Mouse (Mus musculus): ENCODE data around the gene Vim. TPM values are rescaled to one million over a fixed set of nuclear protein-coding genes. Genes with fewer than 3 reads are reported as not detected.

Vim gene
- polyA plus RNA-seq, 1 experiment from 2014 or later = 952 TPM

DNA sequence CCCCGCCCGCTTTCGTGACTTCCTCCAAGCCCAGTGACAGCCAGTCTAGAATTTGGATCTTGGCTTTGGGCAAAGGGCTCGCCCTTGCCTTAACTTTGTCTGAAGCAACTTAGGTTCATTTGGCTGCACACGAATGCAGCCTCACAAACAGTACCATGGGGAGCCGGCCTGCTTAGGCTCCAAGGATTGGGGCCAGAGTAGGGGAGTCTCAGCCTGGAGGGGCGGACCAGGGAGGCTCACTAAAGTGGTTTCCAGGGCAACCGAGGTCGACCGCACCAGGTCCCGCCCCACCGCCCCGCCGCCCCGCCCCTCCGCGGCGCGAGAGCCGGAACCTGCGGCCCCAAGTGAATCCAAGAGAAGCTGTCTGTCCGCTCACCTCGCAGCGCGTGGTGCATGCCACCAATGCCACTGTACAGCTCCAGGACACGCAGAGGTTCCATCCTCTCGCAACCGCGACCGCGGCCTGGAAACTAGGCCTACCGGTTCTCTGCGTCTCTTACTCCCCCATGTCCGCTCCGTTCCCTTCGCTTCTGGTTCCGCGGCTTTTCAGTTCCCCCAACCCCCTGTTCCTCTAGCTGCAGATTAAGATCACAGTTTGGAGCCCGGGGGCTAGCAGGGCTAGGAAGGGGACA, 29.4 kb upstream of the Vim start, which contains the start of gene Trdmt1:
TSS of gene Trdmt1 (minus strand) at position 476 of the 632 bp plus-strand sequence.
- 2% methylated on average over 36 of the region's 39 CpGs for WGBS
- Histone ChIP-seq H3K4me2 (peak within 1 kb of the TSS; percentile 66), H3K36me3 (no peaks in the 10 kb centered on the region), H3K9ac (peak within 1 kb of the TSS; percentile 86), H3K4me3 (peak within 1 kb of the TSS; percentile 67), H3K27ac (replicated peaks) (peak within 1 kb of the TSS; percentile 93), H3K9me3 (no peaks in the 10 kb centered on the region), H3K4me1 (replicated peaks) (peaks cover 16% of the 10 kb centered on the region), H3K27me3 (no peaks in the 10 kb centered on the region)
- peak; percentile 99 for ATAC-seq (ENCODE audit: low read depth)

DNA sequence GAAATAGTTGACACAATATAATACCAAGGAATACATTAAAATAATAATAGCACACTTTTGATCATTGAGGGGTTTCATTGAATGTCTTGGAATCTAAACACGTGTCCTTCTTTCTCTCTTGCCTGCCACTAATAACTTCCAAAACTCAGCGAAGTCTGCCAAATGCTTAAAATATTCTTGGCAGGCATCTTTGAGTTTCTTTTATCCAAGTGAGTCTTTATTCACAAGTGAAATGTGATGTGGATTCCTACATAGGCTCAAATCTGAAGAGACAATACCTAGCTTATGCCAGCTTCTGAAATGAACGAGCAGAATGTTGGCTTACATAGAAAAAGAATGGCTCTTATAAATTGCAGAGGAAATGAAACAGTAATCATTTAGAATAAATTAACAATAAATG, 25.0 kb upstream of the Vim start:
- no peak overlapping the region for H3K4me3 ChIP-seq
- no peaks in the 10 kb centered on the region for H3K36me3 ChIP-seq
- H3K4me2 ChIP-seq = no peak overlapping the region
- no peaks in the 10 kb centered on the region for H3K9me3 ChIP-seq
- H3K27ac ChIP-seq (replicated peaks) = no peak overlapping the region
- no peak overlapping the region for H3K9ac ChIP-seq
- no peak for ATAC-seq (ENCODE audit: low read depth)
- peaks cover 14% of the 10 kb centered on the region for H3K4me1 ChIP-seq (replicated peaks)
- no peaks in the 10 kb centered on the region for H3K27me3 ChIP-seq
- 78% methylated on average over 3 of the region's 3 CpGs for WGBS

DNA sequence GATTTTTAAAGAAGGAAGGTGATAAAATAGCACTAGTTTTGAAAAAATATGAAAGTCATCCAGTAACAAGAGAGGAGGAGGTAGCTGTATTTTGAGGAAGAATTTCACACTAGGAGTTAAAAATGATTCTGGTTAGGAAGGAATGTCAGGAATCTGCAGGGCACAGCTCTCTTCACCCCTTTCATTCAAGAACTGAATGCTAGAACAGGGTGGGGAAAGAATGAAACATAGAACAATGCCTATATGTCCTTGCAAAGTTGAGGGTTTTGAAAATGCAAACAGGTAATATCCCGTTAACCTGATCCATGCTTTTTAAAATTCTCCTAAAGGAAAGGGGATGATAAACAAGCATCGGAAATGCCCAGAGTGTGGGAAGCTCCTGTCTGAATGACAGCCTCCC, 19.8 kb upstream of the Vim start:
- H3K4me2 ChIP-seq = no peak overlapping the region
- no peak overlapping the region for H3K4me3 ChIP-seq
- H3K9me3 ChIP-seq = no peaks in the 10 kb centered on the region
- no peak overlapping the region for H3K27ac ChIP-seq (replicated peaks)
- no peak for ATAC-seq (ENCODE audit: low read depth)
- H3K27me3 ChIP-seq = no peaks in the 10 kb centered on the region
- no peak overlapping the region for H3K9ac ChIP-seq
- WGBS = 77% methylated on average over 2 of the region's 2 CpGs
- no peaks in the 10 kb centered on the region for H3K36me3 ChIP-seq
- 0 out of 2 replicates have a peak, but pooled peaks cover 5% of the 10 kb centered on the region for H3K4me1 ChIP-seq (replicated peaks)

DNA sequence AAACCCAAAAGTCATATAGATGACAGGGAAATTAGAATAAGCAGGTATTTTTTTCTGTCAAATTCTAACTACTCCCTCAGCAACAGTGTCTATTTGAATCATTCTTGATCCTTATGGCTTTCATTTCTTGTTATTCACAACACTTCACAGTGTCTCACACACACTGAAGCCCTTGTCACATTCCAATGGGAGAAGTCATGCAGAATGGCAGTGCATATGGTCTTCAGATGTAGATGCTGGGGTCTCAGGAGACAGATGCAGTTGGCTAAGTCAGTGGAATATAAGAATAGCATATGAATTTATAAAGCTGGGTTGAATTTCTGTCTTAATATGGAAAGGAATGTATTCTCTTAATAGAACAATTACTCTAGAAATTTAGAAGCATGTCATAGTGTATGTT, 17.5 kb upstream of the Vim start:
- ATAC-seq (ENCODE audit: low read depth) = no peak
- Histone ChIP-seq H3K4me1 (replicated peaks) (0 out of 2 replicates have a peak, but pooled peaks cover 5% of the 10 kb centered on the region), H3K9ac (no peak overlapping the region)

DNA sequence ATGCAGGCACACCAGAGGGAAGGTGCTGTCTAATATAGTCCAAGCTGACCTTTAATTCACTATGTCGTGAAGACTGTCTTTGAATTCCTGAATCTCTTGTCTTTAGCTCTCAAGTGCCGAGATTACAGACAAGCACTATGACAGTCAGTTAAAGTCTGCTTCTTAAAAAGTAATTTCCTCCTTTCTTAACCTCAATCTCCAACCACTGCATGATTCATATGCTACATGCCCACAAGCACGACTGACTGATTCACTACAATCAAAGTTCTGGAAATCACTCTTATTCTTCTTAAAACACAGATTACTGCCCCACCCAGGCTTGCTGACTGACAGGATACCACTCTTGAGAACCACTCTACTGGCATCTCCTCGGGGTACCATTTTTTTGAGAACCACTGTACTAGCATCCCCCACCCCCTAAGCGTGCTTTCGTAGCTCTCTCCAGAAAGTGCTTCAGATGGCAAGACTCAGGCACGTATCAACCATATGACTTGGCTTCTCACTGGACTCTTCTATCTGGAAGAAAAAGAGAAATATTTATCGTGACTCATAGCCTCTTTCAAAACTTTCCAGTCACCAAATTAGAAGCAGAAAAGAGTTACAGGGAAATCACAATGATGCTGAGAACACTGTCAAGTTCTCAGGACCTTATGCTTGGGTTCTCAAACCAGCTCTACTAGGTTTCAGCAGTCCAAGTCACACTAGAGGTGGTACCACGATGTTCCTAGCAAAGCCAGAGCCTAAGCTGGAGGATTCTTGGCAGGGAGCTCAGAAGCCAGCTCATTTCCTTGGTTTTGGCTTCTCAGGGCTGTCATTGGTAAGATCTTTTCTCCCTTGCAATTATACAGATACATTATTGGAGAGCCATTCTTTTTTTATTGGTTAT, 16.3 kb upstream of the Vim start:
- no peak for ATAC-seq (ENCODE audit: low read depth)
- no peaks in the 10 kb centered on the region for H3K27me3 ChIP-seq
- H3K9me3 ChIP-seq = no peaks in the 10 kb centered on the region
- H3K36me3 ChIP-seq = no peaks in the 10 kb centered on the region
- no peak overlapping the region for H3K27ac ChIP-seq (replicated peaks)
- H3K4me1 ChIP-seq (replicated peaks) = 0 out of 2 replicates have a peak, but pooled peaks cover 5% of the 10 kb centered on the region
- no peak overlapping the region for H3K4me2 ChIP-seq
- WGBS = 86% methylated on average over 9 of the region's 9 CpGs
- H3K9ac ChIP-seq = no peak overlapping the region
- no peak overlapping the region for H3K4me3 ChIP-seq

More for the DNA sequence above, 17.5 kb upstream of the Vim start:
- H3K4me3 ChIP-seq = no peak overlapping the region
- no peaks in the 10 kb centered on the region for H3K9me3 ChIP-seq
- no peaks in the 10 kb centered on the region for H3K36me3 ChIP-seq
- no peak overlapping the region for H3K4me2 ChIP-seq
- H3K27ac ChIP-seq (replicated peaks) = no peak overlapping the region
- no peaks in the 10 kb centered on the region for H3K27me3 ChIP-seq

DNA sequence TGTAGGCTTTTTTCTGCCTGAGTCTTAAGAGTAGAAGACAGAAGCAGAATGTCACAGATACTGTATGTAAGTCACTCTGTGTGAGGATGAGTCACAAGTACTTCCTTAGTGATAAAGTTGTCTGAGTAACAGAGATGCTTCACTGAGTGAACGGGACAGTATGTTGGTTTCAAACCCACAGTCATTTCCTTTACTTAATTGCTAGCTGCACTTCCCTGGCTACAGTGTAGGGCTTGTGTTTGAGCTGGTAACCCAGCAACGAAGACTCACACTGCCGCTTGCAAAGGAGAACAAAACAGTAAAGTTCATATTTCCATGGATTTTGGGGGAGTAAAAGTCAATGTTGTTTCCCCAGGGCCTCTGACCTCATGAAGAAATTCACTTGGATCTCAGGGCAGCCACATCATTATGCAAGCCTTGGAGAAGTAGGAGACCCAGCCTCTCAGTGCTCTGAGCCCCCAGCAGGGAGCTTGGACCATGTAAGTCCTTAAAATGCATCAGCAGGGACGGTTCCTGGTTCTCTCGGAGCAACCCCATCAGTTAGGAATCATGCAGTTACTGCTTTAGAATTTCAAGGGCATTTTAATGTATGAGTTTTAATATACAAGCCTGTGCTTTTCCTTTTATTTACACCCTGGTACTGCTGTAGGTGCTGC, 15.0 kb upstream of the Vim start:
- Histone ChIP-seq H3K27me3 (no peaks in the 10 kb centered on the region), H3K4me2 (no peak overlapping the region), H3K4me3 (no peak overlapping the region), H3K9me3 (no peaks in the 10 kb centered on the region), H3K36me3 (no peaks in the 10 kb centered on the region), H3K27ac (replicated peaks) (no peak overlapping the region), H3K4me1 (replicated peaks) (0 out of 2 replicates have a peak, but pooled peaks cover 5% of the 10 kb centered on the region), H3K9ac (no peak overlapping the region)
- 38% methylated on average over 5 of the region's 5 CpGs for WGBS
- no peak for ATAC-seq (ENCODE audit: low read depth)

DNA sequence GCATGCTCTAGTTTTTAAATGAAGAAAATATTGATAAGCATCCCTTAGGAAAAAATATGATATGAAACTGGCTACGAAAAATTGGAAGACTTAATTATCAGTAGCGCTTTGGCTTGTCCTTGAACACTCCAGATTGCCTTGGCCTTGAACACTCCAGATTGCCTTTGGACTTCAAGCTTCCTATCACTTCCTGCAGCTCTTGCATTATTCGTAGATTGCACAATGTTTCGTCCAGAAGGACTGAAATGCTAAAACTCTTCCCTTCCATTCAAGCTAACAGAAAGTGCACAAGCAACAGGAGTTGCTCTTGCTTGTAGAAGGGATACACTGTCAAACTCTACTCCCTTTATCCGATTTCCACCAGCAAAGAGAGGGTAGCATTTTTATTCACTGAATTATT, 14.4 kb upstream of the Vim start:
- ATAC-seq (ENCODE audit: low read depth) = no peak
- 0 out of 2 replicates have a peak, but pooled peaks cover 5% of the 10 kb centered on the region for H3K4me1 ChIP-seq (replicated peaks)

DNA sequence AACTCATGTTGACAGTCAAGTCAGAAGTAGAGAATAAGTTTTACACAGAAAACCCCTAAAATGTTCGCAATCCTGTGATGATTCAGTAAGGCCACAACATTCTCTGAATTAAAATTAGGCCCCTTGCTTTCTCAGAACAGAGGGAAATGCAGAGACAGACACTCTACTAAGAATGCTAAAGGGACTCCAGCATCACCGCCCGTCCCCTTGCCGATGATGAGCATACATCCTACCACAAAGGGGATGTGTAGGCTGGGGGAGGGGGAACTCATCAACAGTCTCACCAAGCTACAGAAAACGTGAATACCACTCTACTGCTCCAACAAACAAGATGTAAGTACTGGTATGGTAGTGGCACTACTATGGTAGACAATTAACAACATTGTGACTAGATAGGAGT, 14.0 kb upstream of the Vim start:
- H3K9me3 ChIP-seq = no peaks in the 10 kb centered on the region
- 0 out of 2 replicates have a peak, but pooled peaks cover 5% of the 10 kb centered on the region for H3K4me1 ChIP-seq (replicated peaks)
- no peaks in the 10 kb centered on the region for H3K36me3 ChIP-seq
- no peaks in the 10 kb centered on the region for H3K27me3 ChIP-seq
- no peak overlapping the region for H3K27ac ChIP-seq (replicated peaks)
- no peak for ATAC-seq (ENCODE audit: low read depth)
- WGBS = 73% methylated on average over 5 of the region's 5 CpGs
- no peak overlapping the region for H3K4me3 ChIP-seq
- H3K4me2 ChIP-seq = no peak overlapping the region
- no peak overlapping the region for H3K9ac ChIP-seq

More for the DNA sequence above, 14.4 kb upstream of the Vim start:
- no peak overlapping the region for H3K4me2 ChIP-seq
- H3K36me3 ChIP-seq = no peaks in the 10 kb centered on the region
- no peak overlapping the region for H3K9ac ChIP-seq
- H3K9me3 ChIP-seq = no peaks in the 10 kb centered on the region
- H3K27ac ChIP-seq (replicated peaks) = no peak overlapping the region
- WGBS = 90% methylated on average over 5 of the region's 5 CpGs
- H3K4me3 ChIP-seq = no peak overlapping the region
- H3K27me3 ChIP-seq = no peaks in the 10 kb centered on the region

DNA sequence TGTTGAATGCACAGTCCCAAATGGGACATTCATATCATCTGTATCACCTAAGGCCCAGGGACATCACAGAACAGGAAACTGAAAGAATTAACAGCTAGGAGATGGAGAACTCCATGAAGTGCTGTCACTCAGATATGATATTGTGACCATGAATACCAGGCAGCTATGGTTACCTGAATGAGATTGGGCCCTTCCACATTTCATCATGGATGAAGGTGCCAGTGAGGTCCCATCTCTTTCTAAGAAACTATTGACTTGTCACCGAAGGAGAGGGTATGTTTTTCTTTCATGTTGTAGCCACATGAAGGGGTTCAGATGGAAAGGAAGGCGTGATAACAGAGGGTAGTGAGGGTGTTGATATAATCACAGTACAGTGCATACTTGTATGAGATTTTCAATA, 13.3 kb upstream of the Vim start:
- Histone ChIP-seq H3K4me1 (replicated peaks) (0 out of 2 replicates have a peak, but pooled peaks cover 5% of the 10 kb centered on the region), H3K27me3 (no peaks in the 10 kb centered on the region), H3K9me3 (no peaks in the 10 kb centered on the region), H3K4me3 (no peak overlapping the region), H3K36me3 (no peaks in the 10 kb centered on the region), H3K9ac (no peak overlapping the region), H3K27ac (replicated peaks) (no peak overlapping the region), H3K4me2 (no peak overlapping the region)
- no peak for ATAC-seq (ENCODE audit: low read depth)
- 94% methylated on average over 2 of the region's 2 CpGs for WGBS

DNA sequence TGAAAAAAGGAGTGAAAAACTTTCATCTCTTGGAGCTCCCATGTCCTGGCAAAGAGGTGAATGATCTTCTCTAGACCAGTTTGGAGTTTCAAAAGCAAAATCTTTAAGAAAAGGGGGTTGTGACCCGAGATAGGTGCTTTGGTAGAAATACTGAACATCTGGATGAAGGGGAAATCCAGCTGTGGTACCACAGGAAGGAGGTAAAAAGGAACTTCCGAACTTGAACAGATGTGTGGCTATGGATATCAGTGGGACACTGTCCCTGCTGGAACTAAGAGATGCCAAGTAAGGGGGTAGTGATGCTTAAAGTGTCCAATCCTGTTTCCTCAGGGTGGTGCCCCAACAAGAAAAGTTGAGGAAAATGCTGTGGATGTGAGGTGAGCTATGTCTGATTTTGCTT, 3.6 kb upstream of the Vim start:
- Histone ChIP-seq H3K9ac (no peak overlapping the region), H3K4me3 (no peak overlapping the region), H3K27ac (replicated peaks) (no peak overlapping the region), H3K4me2 (no peak overlapping the region), H3K4me1 (replicated peaks) (peaks cover 23% of the 10 kb centered on the region), H3K9me3 (no peaks in the 10 kb centered on the region), H3K36me3 (no peaks in the 10 kb centered on the region), H3K27me3 (no peaks in the 10 kb centered on the region)
- 84% methylated on average over 2 of the region's 2 CpGs for WGBS
- no peak for ATAC-seq (ENCODE audit: low read depth)

DNA sequence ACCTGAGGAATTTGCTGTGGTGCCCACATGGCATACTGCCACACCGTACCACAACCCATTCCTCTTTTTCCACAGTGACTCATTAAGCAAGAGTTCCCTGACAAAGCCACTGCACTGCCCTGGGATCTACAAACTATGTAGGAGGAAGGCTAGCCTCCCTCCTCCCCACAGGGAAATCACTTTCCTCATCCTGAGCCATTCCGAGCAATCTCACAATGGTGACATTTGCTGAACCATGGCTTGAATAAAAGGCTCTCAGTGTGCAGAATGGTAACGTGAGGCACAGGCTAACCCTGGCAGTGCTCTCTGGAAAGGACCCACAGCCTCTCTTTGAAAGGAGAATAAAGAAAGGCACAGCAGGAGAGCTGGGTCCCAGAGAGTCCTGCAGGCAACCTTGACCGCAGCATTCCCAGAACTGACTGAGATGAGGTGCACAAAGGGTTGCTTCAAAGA, 1.6 kb upstream of the Vim start:
- Histone ChIP-seq H3K4me2 (peak overlapping the region; percentile 78), H3K27ac (replicated peaks) (peak overlapping the region; percentile 96), H3K9ac (peak overlapping the region; percentile 12; the same call in 1 of the 2 replicates), H3K27me3 (no peaks in the 10 kb centered on the region), H3K9me3 (no peaks in the 10 kb centered on the region), H3K4me1 (replicated peaks) (peaks cover 36% of the 10 kb centered on the region), H3K36me3 (no peaks in the 10 kb centered on the region), H3K4me3 (peak overlapping the region; percentile 80)
- 3% methylated on average over 4 of the region's 4 CpGs for WGBS
- ATAC-seq (ENCODE audit: low read depth) = no peak
